Mouse (Mus musculus) heart, embryonic 16.5 days (tissue): ENCODE measurements around the gene Fhod1. TPM values are rescaled to one million over a fixed set of nuclear protein-coding genes. Genes with fewer than 3 reads are reported as not detected.
A peak's percentile ranks its signal among the peaks of the same experiment; 100 is the strongest.
"Not testable (repeated sequence)": the region's sequence is repeated elsewhere in the genome, so short reads cannot be mapped to it uniquely, and the experiment has no call there.

ENCODE experiments used
- ATAC-seq: fragments of 200-750 bp; cut with Nextera tagmentation; replicated peaks from 2 replicates; pipeline ENCODE4 v1.8.0; 2017; ENCODE audit warnings: moderate number of reproducible peaks; ENCODE audit not compliant: insufficient read depth, low FRiP score; ENCODE audit errors: extremely low read depth
- H3K27ac ChIP-seq: fragments of 300-500 bp; sonication (generic); 2 replicates; pipeline ENCODE4 v1.5.1; 2014; ENCODE audit warnings: mild to moderate bottlenecking, low read length, control low read depth, moderate library complexity
- H3K27me3 ChIP-seq: fragments of 300-500 bp; sonication (generic); 2 replicates; pipeline ENCODE4 v1.6.1; 2014; ENCODE audit warnings: low read length, mixed read lengths; ENCODE audit not compliant: control insufficient read depth, insufficient read depth
- H3K36me3 ChIP-seq: fragments of 300-500 bp; sonication (generic); 2 replicates; pipeline ENCODE4 v1.6.1; 2014; ENCODE audit not compliant: control insufficient read depth, insufficient read depth
- H3K4me1 ChIP-seq: fragments of 300-500 bp; sonication (generic); 2 replicates; pipeline ENCODE4 v1.6.1; 2014; ENCODE audit warnings: low read length, mixed read lengths; ENCODE audit not compliant: control insufficient read depth, insufficient read depth
- H3K4me2 ChIP-seq: fragments of 300-500 bp; sonication (generic); 2 replicates; pipeline ENCODE4 v1.6.1; 2014; ENCODE audit warnings: low read depth, mild to moderate bottlenecking, control low read depth, low read length
- H3K4me3 ChIP-seq: fragments of 300-500 bp; sonication (generic); 2 replicates; pipeline ENCODE4 v1.5.1; 2014; ENCODE audit warnings: mild to moderate bottlenecking, control low read depth, low read length
- H3K9ac ChIP-seq: fragments of 300-500 bp; sonication (generic); 2 replicates; pipeline ENCODE4 v1.6.1; 2014; ENCODE audit warnings: low read length, control low read depth
- H3K9me3 ChIP-seq: fragments of 300-500 bp; sonication (generic); replicated peaks from 2 replicates; pipeline ENCODE4 v1.6.1; 2016; ENCODE audit warnings: low read length; ENCODE audit not compliant: control insufficient read depth
- WGBS: fragments of 180-500 bp; shearing (Covaris S2); extraction: QIAGEN DNeasy Blood & Tissue Kit; methylation state at CpG from one replicate; pipeline ENCODE4 v1.1.7; 2014; 5-methylcytosine and 5-hydroxymethylcytosine counted together
- polyA plus RNA-seq: library from polyadenylated mRNA; unstranded; fragments of >200 nt; fragmentation: Nextera tagmentation; extraction: Ambion mirVana; gene quantifications from 2 replicates; pipeline ENCODE4 v1.2.1, GENCODE M21; 2015

The Fhod1 gene
- polyA plus RNA-seq, 1 experiment from 2014 or later, result 1.1 TPM

DNA sequence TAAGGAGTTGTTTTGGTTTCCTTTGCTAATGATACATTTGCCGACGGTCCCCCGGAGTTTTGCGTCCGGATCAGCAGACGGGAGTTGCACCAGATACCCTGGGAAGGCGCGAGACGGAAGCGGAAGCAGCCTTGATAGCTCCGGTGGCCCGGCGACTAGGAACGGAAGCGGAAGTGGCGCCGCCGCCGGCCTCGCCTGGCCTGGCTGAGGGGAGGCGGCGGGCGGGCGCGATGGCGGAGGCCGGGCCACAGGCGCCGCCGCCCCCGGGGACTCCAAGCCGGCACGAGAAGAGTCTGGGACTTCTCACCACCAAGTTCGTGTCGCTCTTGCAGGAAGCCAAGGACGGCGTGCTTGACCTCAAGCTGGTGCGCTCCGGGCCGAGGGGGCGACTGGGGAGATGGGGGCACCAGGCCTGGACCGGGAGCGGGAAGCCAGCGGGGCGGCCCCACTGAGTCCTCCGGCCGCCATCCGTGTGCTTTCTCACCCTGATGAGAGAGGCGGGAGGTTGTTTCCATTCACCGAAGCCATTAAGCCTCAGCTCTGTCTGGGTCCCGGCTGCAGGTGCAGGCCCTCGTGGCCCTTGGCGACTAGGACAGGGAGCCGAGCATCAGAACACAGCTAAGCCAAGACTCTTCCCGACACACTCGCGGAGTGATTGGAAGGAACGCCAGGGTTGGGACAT lies 50.1 kb downstream of the Fhod1 start, which contains the start of gene E2f4:
E2f4 (plus strand) TSS at position 153 of the 682 bp plus-strand sequence.
- Histone ChIP-seq H3K36me3 (peaks cover 30% of the 10 kb centered on the region), H3K27ac (peak within 1 kb of the TSS; percentile 79), H3K4me3 (peak within 1 kb of the TSS; percentile 89), H3K27me3 (no peaks in the 10 kb centered on the region), H3K9ac (peak within 1 kb of the TSS; percentile 92), H3K9me3 (no peaks in the 10 kb centered on the region), H3K4me1 (peaks cover 19% of the 10 kb centered on the region), H3K4me2 (peak within 1 kb of the TSS; percentile 98)
- under 1% methylated on average over 58 of the region's 58 CpGs for WGBS
- peak; percentile 87 for ATAC-seq

DNA sequence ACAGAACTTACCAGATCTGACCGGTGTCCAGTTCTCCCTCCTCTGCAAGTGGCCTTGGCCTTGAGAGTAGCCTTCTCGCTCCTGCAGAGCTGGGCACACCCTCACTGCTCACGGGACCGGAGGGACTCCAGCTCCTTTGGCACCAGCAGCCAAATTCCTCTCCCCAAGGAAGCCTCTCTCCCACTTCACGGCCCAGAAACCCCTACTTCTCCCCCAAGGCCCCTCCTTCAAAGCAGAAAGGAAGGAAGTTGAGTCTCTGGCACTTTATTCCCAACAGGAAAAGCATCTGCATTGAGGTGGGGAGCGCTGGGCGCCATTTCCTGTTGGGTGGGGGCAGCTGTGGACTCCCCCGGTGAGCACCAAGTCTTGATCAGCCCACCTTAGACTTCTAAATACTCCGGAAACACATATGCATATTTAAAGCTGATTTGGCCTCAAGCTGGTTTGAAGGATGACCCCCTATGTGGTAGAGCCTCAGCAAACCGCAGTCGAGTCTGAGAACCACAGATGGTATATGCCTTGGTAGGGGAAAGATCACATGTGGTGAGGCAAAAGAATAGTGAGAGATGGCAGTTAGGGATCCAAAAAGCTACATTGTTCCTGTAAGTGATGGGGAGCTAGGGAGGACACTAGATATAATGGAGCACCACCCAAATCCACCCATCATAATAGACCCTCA lies 51.7 kb downstream of the Fhod1 start, which contains the start of gene Exoc3l:
Exoc3l (minus strand) TSS at position 207 of the 679 bp plus-strand sequence.
- Histone ChIP-seq H3K27ac (peak within 1 kb of the TSS; percentile 79), H3K4me3 (peak within 1 kb of the TSS; percentile 89), H3K9me3 (no peaks in the 10 kb centered on the region), H3K4me1 (peaks cover 19% of the 10 kb centered on the region), H3K4me2 (peak within 1 kb of the TSS; percentile 98), H3K36me3 (peaks cover 17% of the 10 kb centered on the region), H3K9ac (peak within 1 kb of the TSS; percentile 92), H3K27me3 (no peaks in the 10 kb centered on the region)
- no peak for ATAC-seq
- 38% methylated on average over 11 of the region's 11 CpGs for WGBS

DNA sequence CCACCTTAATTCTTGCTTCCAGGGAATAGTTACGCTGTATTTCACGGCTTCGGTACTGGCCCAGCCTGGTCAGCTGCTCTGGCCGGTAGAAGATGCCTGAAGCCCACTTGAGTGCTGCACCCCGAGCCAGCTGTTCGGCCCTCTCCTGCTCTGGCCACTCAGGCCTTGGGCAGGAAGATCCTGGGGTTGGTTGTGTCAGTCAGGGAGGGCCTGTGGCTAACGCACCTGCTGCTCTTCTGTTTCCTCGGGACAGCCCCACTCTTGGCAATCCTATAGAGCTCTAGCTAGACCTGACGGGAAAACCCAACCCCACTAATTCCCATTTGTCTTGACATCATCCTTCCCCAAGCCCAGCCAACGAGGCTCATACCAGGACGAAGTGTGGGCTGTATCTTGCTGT lies 52.5 kb downstream of the Fhod1 start:
- Histone ChIP-seq H3K9me3 (no peaks in the 10 kb centered on the region), H3K4me2 (peak overlapping the region; percentile 52), H3K36me3 (peaks cover 9% of the 10 kb centered on the region), H3K27ac (peak overlapping the region; percentile 56), H3K27me3 (peaks cover 6% of the 10 kb centered on the region; the same call in 1 of the 2 replicates), H3K4me1 (peaks cover 24% of the 10 kb centered on the region), H3K9ac (peak overlapping the region; percentile 31), H3K4me3 (peak overlapping the region; percentile 37)
- no peak for ATAC-seq
- 57% methylated on average over 11 of the region's 11 CpGs for WGBS

DNA sequence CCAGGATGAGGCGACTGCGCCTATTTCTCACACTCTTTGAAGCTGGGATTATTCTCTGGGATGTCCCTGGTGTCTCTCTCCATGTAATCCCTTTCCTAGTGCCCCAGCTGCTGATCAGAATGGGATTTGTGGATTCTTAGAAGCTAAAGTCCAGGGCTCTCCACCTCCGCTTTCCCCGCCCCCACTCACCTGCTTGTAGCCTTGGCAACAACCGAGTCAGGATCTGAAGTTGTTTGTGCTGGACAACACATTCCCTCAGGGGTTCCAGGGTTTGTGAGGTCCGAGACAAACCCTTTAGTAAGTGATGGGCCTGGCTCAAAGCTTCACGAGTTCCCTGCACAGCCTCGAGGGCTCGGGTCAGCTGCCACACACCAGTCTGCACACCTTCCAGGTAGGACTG lies 53.0 kb downstream of the Fhod1 start:
- Histone ChIP-seq H3K9ac (no peak overlapping the region), H3K27me3 (peaks cover 6% of the 10 kb centered on the region; the same call in 1 of the 2 replicates), H3K9me3 (no peaks in the 10 kb centered on the region), H3K4me3 (peak overlapping the region; percentile 37), H3K4me2 (peak overlapping the region; percentile 52), H3K27ac (no peak overlapping the region), H3K36me3 (peaks cover 4% of the 10 kb centered on the region), H3K4me1 (peaks cover 29% of the 10 kb centered on the region)
- 62% methylated on average over 9 of the region's 9 CpGs for WGBS
- ATAC-seq, result no peak

DNA sequence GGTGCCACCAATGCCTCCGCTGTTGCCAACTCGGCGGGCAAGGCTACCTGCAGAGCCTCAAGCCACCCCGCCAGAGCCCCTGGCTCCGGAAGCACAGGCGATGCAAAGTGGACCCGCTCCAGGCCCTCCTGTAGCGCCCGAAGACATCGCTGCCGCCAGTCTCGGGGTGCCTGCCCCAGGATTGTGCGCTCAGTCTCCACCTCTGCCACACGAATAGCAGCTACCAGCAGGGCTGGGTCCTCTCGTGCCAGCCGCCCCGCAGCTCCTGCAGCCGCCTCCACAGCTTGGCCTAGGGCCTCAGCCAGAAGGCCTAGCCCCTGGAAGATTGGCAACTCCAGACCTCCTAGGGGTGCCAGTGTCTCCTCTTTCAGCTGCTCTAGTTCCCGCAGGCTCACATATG lies 54.3 kb downstream of the Fhod1 start:
- Histone ChIP-seq H3K4me3 (no peak overlapping the region), H3K27me3 (peaks cover 6% of the 10 kb centered on the region; the same call in 1 of the 2 replicates), H3K9me3 (no peaks in the 10 kb centered on the region), H3K36me3 (no peaks in the 10 kb centered on the region), H3K27ac (no peak overlapping the region), H3K9ac (no peak overlapping the region), H3K4me1 (peaks cover 25% of the 10 kb centered on the region), H3K4me2 (no peak overlapping the region)
- 60% methylated on average over 19 of the region's 19 CpGs for WGBS
- ATAC-seq, result no peak

DNA sequence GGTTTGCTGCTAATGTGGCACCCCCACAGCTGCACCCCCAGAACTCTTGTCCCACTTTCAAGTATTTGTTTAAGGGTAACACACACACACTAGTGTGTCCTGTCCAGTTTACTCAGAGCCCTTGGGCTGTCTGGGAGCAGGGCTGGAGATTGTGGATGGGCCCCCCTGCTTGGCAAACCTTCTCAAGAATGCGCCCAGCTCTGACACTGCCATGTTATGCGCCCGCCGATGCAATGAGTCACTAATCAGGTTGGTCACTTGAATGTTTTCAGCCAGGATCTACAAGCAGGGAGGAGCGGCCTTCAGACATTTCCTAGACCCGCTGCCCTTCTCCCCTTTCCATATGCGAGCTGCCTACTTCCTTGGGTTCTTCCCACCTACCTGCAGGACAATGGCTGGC lies 55.3 kb downstream of the Fhod1 start:
- ATAC-seq, result no peak
- Histone ChIP-seq H3K9me3 (no peaks in the 10 kb centered on the region), H3K4me1 (peaks cover 22% of the 10 kb centered on the region), H3K4me3 (no peak overlapping the region), H3K36me3 (no peaks in the 10 kb centered on the region), H3K27ac (no peak overlapping the region), H3K4me2 (no peak overlapping the region), H3K27me3 (peaks cover 6% of the 10 kb centered on the region; the same call in 1 of the 2 replicates), H3K9ac (no peak overlapping the region)
- WGBS, result 65% methylated on average over 7 of the region's 7 CpGs

DNA sequence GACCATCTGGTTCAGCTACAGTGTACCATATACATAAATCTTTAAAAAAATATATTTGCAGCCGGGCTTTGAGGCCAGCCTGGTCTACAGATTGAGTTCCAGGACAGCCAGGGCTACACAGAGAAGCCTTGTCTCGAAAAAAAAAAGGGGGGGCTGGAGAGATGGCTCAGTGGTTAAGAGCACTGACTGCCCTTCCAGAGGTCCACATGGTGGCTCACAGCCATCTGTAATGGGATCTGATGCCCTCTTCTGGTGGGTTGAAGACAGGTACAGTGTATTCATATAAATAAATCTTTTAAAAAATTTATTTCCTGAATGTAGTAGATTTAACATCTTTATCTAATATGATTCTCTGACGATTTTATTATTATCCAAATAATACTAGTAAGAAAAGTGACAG lies 56.0 kb downstream of the Fhod1 start:
- not testable (repeated sequence) for H3K9ac ChIP-seq, ATAC-seq, H3K9me3 ChIP-seq, H3K27ac ChIP-seq, H3K4me3 ChIP-seq, H3K36me3 ChIP-seq, H3K27me3 ChIP-seq, H3K4me2 ChIP-seq
- 62% methylated on average over 3 of the region's 3 CpGs for WGBS
- H3K4me1 ChIP-seq, result peaks cover 18% of the 10 kb centered on the region

DNA sequence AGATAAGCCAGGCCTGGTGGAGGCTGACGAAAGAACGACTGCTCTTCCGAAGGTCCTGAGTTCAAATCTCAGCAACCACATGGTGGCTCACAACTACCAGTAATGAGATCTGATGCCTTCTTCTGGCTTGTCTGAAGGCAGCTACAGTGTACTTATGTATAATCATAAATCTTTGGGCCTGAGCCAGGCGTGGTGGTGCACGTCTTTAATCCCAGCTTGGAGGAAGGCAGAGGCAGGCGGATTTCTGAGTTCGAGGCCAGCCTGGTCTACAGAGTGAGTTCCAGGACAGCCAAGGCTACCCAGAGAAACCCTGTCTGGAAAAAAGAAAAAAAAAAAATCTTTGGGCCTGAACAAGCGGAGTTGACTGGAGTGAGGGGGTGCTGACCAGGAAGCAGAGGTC lies 56.4 kb downstream of the Fhod1 start:
- whole genome bisulfite sequencing, result 76% methylated on average over 8 of the region's 8 CpGs
- not testable (repeated sequence) for H3K36me3 ChIP-seq, ATAC-seq, H3K4me2 ChIP-seq, H3K4me3 ChIP-seq, H3K27me3 ChIP-seq, H3K27ac ChIP-seq, H3K9ac ChIP-seq, H3K9me3 ChIP-seq
- H3K4me1 ChIP-seq, result peaks cover 14% of the 10 kb centered on the region
